7 mouse cellular contexts compared by ENCODE assay signal in genomic region chr2:70826436-70827230, GRCm38 (mm10). TPM values are rescaled to one million over a fixed set of nuclear protein-coding genes. Genes with fewer than 3 reads are reported as not detected.
DNase-seq lines count a peak whose midpoint lies in the region; ATAC-seq and TF ChIP-seq lines count a peak whose summit lies in the region.

No protein-coding gene starts in this region.

- no peaks in the 10 kb centered on the region for H3K36me3 ChIP-seq in embryonic facial prominence, embryonic 10.5 days (replicated peaks)
- H3K36me3 ChIP-seq in hindbrain, postnatal 0 days (ENCODE audit: insufficient read depth, low read length): no peaks in the 10 kb centered on the region
- no peaks in the 10 kb centered on the region for H3K36me3 ChIP-seq in midbrain, embryonic 14.5 days (ENCODE audit: control insufficient read depth, insufficient read depth, low read length)

- H3K4me1 ChIP-seq in embryonic facial prominence, embryonic 10.5 days: peaks cover 21% of the 10 kb centered on the region
- 0 out of 2 replicates have a peak, but pooled peaks cover 5% of the 10 kb centered on the region for H3K4me1 ChIP-seq in hindbrain, postnatal 0 days (ENCODE audit: insufficient read depth, low read length)
- peaks cover 8% of the 10 kb centered on the region; the same call in 1 of the 2 replicates for H3K4me1 ChIP-seq in midbrain, embryonic 14.5 days (ENCODE audit: control insufficient read depth, insufficient read depth, low read length)

- H3K27me3 ChIP-seq in embryonic facial prominence, embryonic 10.5 days (replicated peaks; ENCODE audit: low read depth, poor library complexity, severe bottlenecking): no peaks in the 10 kb centered on the region
- no peaks in the 10 kb centered on the region for H3K27me3 ChIP-seq in hindbrain, postnatal 0 days (ENCODE audit: insufficient read depth, low read length)
- no peaks in the 10 kb centered on the region for H3K27me3 ChIP-seq in midbrain, embryonic 14.5 days (ENCODE audit: control insufficient read depth, insufficient read depth, low read length)

- WGBS in embryonic facial prominence, embryonic 10.5 days: 86% methylated on average over 8 of the region's 8 CpGs
- WGBS in hindbrain, postnatal 0 days: 73% methylated on average over 8 of the region's 8 CpGs
- 77% methylated on average over 8 of the region's 8 CpGs for WGBS in midbrain, embryonic 14.5 days

- DNase-seq in left cerebral cortex, adult 2 months (ENCODE audit: extremely low spot score in 1 of 2, low spot score in 2 of 2): no peak
- no peak for DNase-seq in left cerebral cortex, postnatal 25 days (ENCODE audit: low spot score in 2 of 2)
- DNase-seq in embryonic facial prominence, embryonic 10.5 days (ENCODE audit: low spot score): no peak
- no peak for DNase-seq in hindbrain, postnatal 0 days (ENCODE audit: low spot score)
- no peak for DNase-seq in midbrain, embryonic 14.5 days
- no peak for DNase-seq in testis, postnatal 14 days (ENCODE audit: low spot score)
- DNase-seq in lung, postnatal 4 days: no peak

- H3K4me3 ChIP-seq in left cerebral cortex, adult 2 months: no peak overlapping the region; the same call in 1 of the 2 replicates
- H3K4me3 ChIP-seq in embryonic facial prominence, embryonic 10.5 days: peak overlapping the region; percentile 93; the same call in 1 of the 2 replicates
- H3K4me3 ChIP-seq in hindbrain, postnatal 0 days (ENCODE audit: low read length): peak overlapping the region; percentile 91; the same call in 1 of the 2 replicates
- H3K4me3 ChIP-seq in midbrain, embryonic 14.5 days (replicated peaks; ENCODE audit: low read depth, low read length): 0 out of 2 replicates have a peak overlapping the region, but pooled peaks have one; percentile 88

- H3K9ac ChIP-seq in hindbrain, postnatal 0 days (replicated peaks; ENCODE audit: low read length): no peak overlapping the region
- no peak overlapping the region for H3K9ac ChIP-seq in midbrain, embryonic 14.5 days (replicated peaks; ENCODE audit: low read length)

- H3K27ac ChIP-seq in left cerebral cortex, adult 2 months: peak overlapping the region; percentile 50; the same call in 1 of the 2 replicates
- H3K27ac ChIP-seq in embryonic facial prominence, embryonic 10.5 days (replicated peaks): no peak overlapping the region
- H3K27ac ChIP-seq in hindbrain, postnatal 0 days: no peak overlapping the region
- H3K27ac ChIP-seq in midbrain, embryonic 14.5 days (replicated peaks; ENCODE audit: low read depth, low read length): no peak overlapping the region

- ATAC-seq in hindbrain, postnatal 0 days: no peak
- no peak for ATAC-seq in midbrain, embryonic 14.5 days (ENCODE audit: low FRiP score, low TSS enrichment)

- intact Hi-C loops in left cerebral cortex, adult 2 months (cut with DNase I): loop anchor here (5.0 kb wide), 1 partner anchor 61 kb away; no protein-coding TSS in a partner anchor
- intact Hi-C loops in left cerebral cortex, postnatal 25 days (cut with DNase I): loop anchor here (5.0 kb wide), 2 partner anchors 61 to 211 kb away; no protein-coding TSS in a partner anchor

- peak overlapping the region; percentile 80 for H3K4me2 ChIP-seq in hindbrain, postnatal 0 days (ENCODE audit: low read depth, low read length)
- H3K4me2 ChIP-seq in midbrain, embryonic 14.5 days (ENCODE audit: low read length): peak overlapping the region; percentile 73

- no peak for TF ChIP-seq CTCF in left cerebral cortex, adult 2 months (IDR thresholded peaks at IDR 0.05)
- TF ChIP-seq CTCF in hindbrain, postnatal 0 days (IDR thresholded peaks at IDR 0.05; ENCODE audit: low read depth): no peak

- H3K9me3 ChIP-seq in embryonic facial prominence, embryonic 10.5 days: no peaks in the 10 kb centered on the region
- H3K9me3 ChIP-seq in hindbrain, postnatal 0 days (ENCODE audit: low read length): no peaks in the 10 kb centered on the region
- H3K9me3 ChIP-seq in midbrain, embryonic 14.5 days (ENCODE audit: control insufficient read depth, low read length): no peaks in the 10 kb centered on the region

RNA-seq across cellular contexts. Expression of gene Tlk1, which starts 1.1 kb away (rescaled TPM):
- total RNA-seq in left cerebral cortex, adult 2 months (2021): 10 to 100 TPM; 81.1 to 83.4 TPM
- 10 to 100 TPM; 88.5 to 98.9 TPM for total RNA-seq in left cerebral cortex, postnatal 25 days (2021)
- 29.2 TPM in 2 replicates for polyA plus RNA-seq in embryonic facial prominence, embryonic 10.5 days (2016; fragmentation: Nextera tagmentation; extraction: Ambion mirVana)
- total RNA-seq in hindbrain, postnatal 0 days (2014; rRNA removed): 17.3 and 22.8 TPM in 2 replicates
- 23.8 and 27.0 TPM in 2 replicates for polyA plus RNA-seq in hindbrain, postnatal 0 days (2015; fragmentation: Nextera tagmentation; extraction: Ambion mirVana)
- polyA plus RNA-seq in midbrain, embryonic 14.5 days (2014; fragmentation: Nextera tagmentation; extraction: Ambion mirVana): 23.6 and 27.5 TPM in 2 replicates
